Mouse (Mus musculus): ENCODE data around the gene Lman1l.

DNA sequence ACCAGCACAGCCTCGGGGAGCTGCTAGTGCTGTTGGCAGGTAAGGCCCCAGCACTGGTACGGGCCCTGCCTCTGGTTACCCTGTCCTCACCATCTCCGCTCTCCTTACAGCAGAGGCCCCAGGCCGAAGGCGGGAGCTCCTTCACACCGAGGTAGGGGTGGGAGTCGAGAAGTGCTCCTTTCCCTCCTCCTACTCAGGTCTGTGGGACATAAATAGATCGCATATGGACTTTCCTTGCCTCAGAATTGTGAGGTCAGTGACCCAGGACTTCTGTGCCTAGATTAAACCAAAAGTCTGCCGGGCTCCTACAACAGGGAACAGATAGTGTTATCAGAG is 26.4 kb downstream of the Lman1l start:
- TF ChIP-seq CTCF (IDR thresholded peaks at IDR 0.05; ENCODE audit: low read depth) (no peak), EP300 (IDR thresholded peaks at IDR 0.05; ENCODE audit: low read depth) (no peak)
